Mouse (Mus musculus): ENCODE results near the gene Rgs7. TPM values are rescaled to one million over a fixed set of nuclear protein-coding genes. Genes with fewer than 3 reads are reported as not detected.
A peak's percentile ranks its signal among the peaks of the same experiment; 100 is the strongest.

Rgs7 gene
- 0.91 and 1.2 TPM in 2 replicates for polyA plus RNA-seq (2015; fragmentation: Nextera tagmentation; extraction: Ambion mirVana)

- Histone ChIP-seq H3K4me2 (replicated peaks) (peak within 1 kb of the TSS; percentile 99), H3K4me1 (peaks cover 11% of the 10 kb centered on the region), H3K36me3 (no peaks in the 10 kb centered on the region), H3K9ac (peak within 1 kb of the TSS; percentile 37), H3K9me3 (replicated peaks) (no peaks in the 10 kb centered on the region), H3K4me3 (replicated peaks) (peak within 1 kb of the TSS; percentile 62), H3K27me3 (peaks cover 17% of the 10 kb centered on the region), H3K27ac (replicated peaks) (no peak within 1 kb of the TSS)
- under 1% methylated on average over 68 of the region's 82 CpGs for WGBS
- peak; percentile 87 for ATAC-seq (ENCODE audit: insufficient number of reproducible peaks, low FRiP score, low TSS enrichment, low read depth)
These were observed at the start of gene Rgs7 for GRCm38 (mm10) chr1:175491861-175492682. TSS of gene Rgs7 (minus strand) at chr1:175492500.

GRCm38 (mm10) chr1:175540700-175541099, 48.4 kb upstream of the Rgs7 start:
- H3K27me3 ChIP-seq: no peaks in the 10 kb centered on the region
- no peak overlapping the region for H3K9ac ChIP-seq
- H3K9me3 ChIP-seq (replicated peaks): no peaks in the 10 kb centered on the region
- no peak for ATAC-seq (ENCODE audit: insufficient number of reproducible peaks, low FRiP score, low TSS enrichment, low read depth)
- H3K4me1 ChIP-seq: no peaks in the 10 kb centered on the region
- no peaks in the 10 kb centered on the region for H3K36me3 ChIP-seq
- H3K4me2 ChIP-seq (replicated peaks): no peak overlapping the region
- H3K4me3 ChIP-seq (replicated peaks): no peak overlapping the region
- WGBS: 87% methylated on average over 5 of the region's 5 CpGs
- no peak overlapping the region for H3K27ac ChIP-seq (replicated peaks)

- WGBS: 51% methylated on average over 1 of the region's 1 CpGs
- Histone ChIP-seq H3K36me3 (no peaks in the 10 kb centered on the region), H3K27ac (replicated peaks) (no peak overlapping the region), H3K9me3 (replicated peaks) (no peaks in the 10 kb centered on the region), H3K4me3 (replicated peaks) (no peak overlapping the region), H3K4me2 (replicated peaks) (no peak overlapping the region), H3K27me3 (no peaks in the 10 kb centered on the region), H3K9ac (no peak overlapping the region), H3K4me1 (no peaks in the 10 kb centered on the region)
- no peak for ATAC-seq (ENCODE audit: insufficient number of reproducible peaks, low FRiP score, low TSS enrichment, low read depth)
These were observed 45.0 kb upstream of the Rgs7 start for GRCm38 (mm10) chr1:175537321-175537720.

DNA sequence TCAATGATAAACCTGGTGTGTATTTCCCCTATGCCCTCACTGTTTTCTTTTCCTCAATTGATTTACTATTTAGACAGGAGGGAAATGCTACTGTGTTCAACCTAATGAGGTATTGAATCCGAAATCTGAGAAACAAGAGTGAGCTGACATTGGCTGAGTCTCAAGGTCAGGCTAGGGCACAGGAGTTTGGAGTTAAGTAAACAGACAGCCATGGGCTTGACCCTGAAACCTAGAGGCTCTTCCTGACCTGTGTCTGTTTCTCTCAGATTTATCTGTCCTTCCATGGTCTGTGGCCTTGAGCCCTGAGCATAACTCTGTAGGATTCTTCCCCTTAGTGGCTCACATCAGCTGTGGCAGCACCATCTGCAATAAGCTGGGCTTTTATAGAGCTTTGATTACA, 37.6 kb upstream of the Rgs7 start:
- ATAC-seq (ENCODE audit: insufficient number of reproducible peaks, low FRiP score, low TSS enrichment, low read depth): no peak; the same call in 1 of the 2 replicates
- 55% methylated on average over 1 of the region's 1 CpGs for WGBS

GRCm38 (mm10) chr1:175524626-175525294, 32.5 kb upstream of the Rgs7 start:
- WGBS: 73% methylated on average over 3 of the region's 3 CpGs
- Histone ChIP-seq H3K4me3 (replicated peaks) (no peak overlapping the region), H3K4me2 (replicated peaks) (no peak overlapping the region), H3K9ac (no peak overlapping the region), H3K27me3 (no peaks in the 10 kb centered on the region), H3K36me3 (no peaks in the 10 kb centered on the region), H3K9me3 (replicated peaks) (no peaks in the 10 kb centered on the region), H3K27ac (replicated peaks) (no peak overlapping the region), H3K4me1 (no peaks in the 10 kb centered on the region)
- ATAC-seq (ENCODE audit: insufficient number of reproducible peaks, low FRiP score, low TSS enrichment, low read depth): no peak

More for the DNA sequence above, 37.6 kb upstream of the Rgs7 start:
- H3K4me3 ChIP-seq (replicated peaks): no peak overlapping the region
- no peaks in the 10 kb centered on the region for H3K27me3 ChIP-seq
- no peak overlapping the region for H3K9ac ChIP-seq
- H3K27ac ChIP-seq (replicated peaks): no peak overlapping the region
- no peaks in the 10 kb centered on the region for H3K36me3 ChIP-seq
- no peaks in the 10 kb centered on the region for H3K9me3 ChIP-seq (replicated peaks)
- no peaks in the 10 kb centered on the region for H3K4me1 ChIP-seq
- no peak overlapping the region for H3K4me2 ChIP-seq (replicated peaks)

GRCm38 (mm10) chr1:175523572-175523971, 31.3 kb upstream of the Rgs7 start:
- WGBS: 88% methylated on average over 2 of the region's 2 CpGs

DNA sequence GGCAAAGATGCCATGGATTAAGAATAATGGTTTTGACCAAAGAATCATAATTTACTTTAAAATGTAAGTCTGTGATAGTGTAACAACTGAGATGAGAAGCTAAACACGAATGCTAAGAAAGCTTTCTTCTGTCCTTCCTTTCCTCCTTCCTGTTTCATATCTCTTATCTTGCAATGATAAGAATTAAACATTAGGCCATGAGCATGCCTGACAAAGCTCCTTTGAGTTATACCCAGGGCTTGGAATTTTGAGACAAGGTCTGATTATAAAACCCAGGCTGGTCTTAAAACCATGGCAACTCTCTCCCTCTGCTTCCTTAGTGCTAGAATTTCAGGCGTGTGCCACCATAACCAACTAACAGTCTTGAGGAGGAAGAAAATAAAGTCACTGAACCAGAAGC, 22.2 kb upstream of the Rgs7 start:
- WGBS: 75% methylated on average over 2 of the region's 2 CpGs
- ATAC-seq (ENCODE audit: insufficient number of reproducible peaks, low FRiP score, low TSS enrichment, low read depth): no peak

More at GRCm38 (mm10) chr1:175523572-175523971, 31.3 kb upstream of the Rgs7 start:
- no peak for ATAC-seq (ENCODE audit: insufficient number of reproducible peaks, low FRiP score, low TSS enrichment, low read depth)
- no peak overlapping the region for H3K9ac ChIP-seq
- H3K4me2 ChIP-seq (replicated peaks): no peak overlapping the region
- H3K36me3 ChIP-seq: no peaks in the 10 kb centered on the region
- H3K9me3 ChIP-seq (replicated peaks): no peaks in the 10 kb centered on the region
- no peak overlapping the region for H3K27ac ChIP-seq (replicated peaks)
- no peaks in the 10 kb centered on the region for H3K4me1 ChIP-seq
- no peaks in the 10 kb centered on the region for H3K27me3 ChIP-seq
- H3K4me3 ChIP-seq (replicated peaks): no peak overlapping the region

DNA sequence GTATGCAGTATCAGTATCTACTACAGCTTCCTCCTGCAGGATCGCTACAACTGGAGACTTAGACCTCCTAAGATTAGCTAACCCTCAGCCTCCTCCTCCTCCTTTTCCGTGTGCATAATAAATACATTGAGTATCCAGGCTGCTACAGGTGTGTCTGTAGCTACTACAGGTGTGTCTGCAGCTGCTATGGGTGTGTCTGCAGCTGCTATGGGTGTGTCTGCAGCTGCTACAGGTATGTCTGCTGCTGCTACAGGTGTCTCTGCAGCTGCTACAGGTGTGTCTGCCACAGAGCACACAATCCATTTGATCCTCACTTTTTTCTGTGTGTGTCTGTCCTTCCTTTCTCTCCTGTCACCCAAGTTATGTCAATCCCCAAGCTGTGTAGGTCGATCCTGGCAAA, 19.9 kb upstream of the Rgs7 start:
- Histone ChIP-seq H3K9me3 (replicated peaks) (no peaks in the 10 kb centered on the region), H3K4me3 (replicated peaks) (no peak overlapping the region), H3K27me3 (no peaks in the 10 kb centered on the region), H3K4me2 (replicated peaks) (no peak overlapping the region), H3K9ac (no peak overlapping the region), H3K27ac (replicated peaks) (no peak overlapping the region), H3K4me1 (no peaks in the 10 kb centered on the region), H3K36me3 (no peaks in the 10 kb centered on the region)
- ATAC-seq (ENCODE audit: insufficient number of reproducible peaks, low FRiP score, low TSS enrichment, low read depth): no peak
- WGBS: 76% methylated on average over 3 of the region's 3 CpGs

More for the DNA sequence above, 22.2 kb upstream of the Rgs7 start:
- Histone ChIP-seq H3K9ac (no peak overlapping the region), H3K9me3 (replicated peaks) (no peaks in the 10 kb centered on the region), H3K27me3 (no peaks in the 10 kb centered on the region), H3K36me3 (no peaks in the 10 kb centered on the region), H3K27ac (replicated peaks) (no peak overlapping the region), H3K4me2 (replicated peaks) (no peak overlapping the region), H3K4me1 (no peaks in the 10 kb centered on the region), H3K4me3 (replicated peaks) (no peak overlapping the region)

DNA sequence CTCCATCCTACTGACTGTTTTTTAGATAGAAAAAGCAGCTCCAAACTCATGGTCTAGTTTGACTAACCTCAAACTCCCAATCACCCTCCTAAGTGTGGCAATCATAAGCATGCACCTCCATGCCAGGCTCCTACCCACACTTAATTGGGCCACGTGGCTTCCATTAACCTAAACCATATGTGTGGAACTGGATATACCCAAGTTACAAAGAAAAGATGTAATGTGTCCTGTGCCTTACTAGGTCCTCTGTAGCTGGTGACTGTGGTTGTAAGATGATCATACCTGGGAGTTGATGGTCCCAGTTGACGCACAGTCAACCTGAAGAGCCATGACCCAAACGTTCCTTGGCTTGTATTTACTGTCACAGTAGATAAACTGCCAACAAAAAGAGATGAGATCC, 17.7 kb upstream of the Rgs7 start:
- Histone ChIP-seq H3K9ac (no peak overlapping the region), H3K4me2 (replicated peaks) (no peak overlapping the region), H3K4me3 (replicated peaks) (no peak overlapping the region), H3K27me3 (no peaks in the 10 kb centered on the region), H3K4me1 (no peaks in the 10 kb centered on the region), H3K36me3 (no peaks in the 10 kb centered on the region), H3K9me3 (replicated peaks) (no peaks in the 10 kb centered on the region), H3K27ac (replicated peaks) (no peak overlapping the region)
- ATAC-seq (ENCODE audit: insufficient number of reproducible peaks, low FRiP score, low TSS enrichment, low read depth): no peak
- WGBS: 28% methylated on average over 3 of the region's 3 CpGs

DNA sequence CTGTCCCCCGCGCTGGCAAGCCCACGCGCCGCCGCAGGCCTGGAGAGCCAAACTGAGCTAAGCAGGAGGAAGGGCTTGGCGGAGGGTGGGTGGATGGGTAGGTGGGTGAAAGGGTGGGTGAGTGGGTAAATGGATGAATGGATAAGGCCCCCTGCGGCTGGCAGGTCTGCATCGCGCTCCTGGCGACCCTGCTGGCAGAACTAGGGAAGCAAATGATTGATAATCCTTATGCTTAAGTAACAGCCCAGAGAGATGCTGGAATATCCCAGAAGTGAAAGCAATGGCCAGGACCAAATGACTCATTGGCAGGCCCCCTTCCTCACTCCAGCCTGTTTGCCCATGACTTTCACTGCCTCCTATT, 363 bp upstream of the Rgs7 start:
- WGBS: 1% methylated on average over 11 of the region's 11 CpGs

DNA sequence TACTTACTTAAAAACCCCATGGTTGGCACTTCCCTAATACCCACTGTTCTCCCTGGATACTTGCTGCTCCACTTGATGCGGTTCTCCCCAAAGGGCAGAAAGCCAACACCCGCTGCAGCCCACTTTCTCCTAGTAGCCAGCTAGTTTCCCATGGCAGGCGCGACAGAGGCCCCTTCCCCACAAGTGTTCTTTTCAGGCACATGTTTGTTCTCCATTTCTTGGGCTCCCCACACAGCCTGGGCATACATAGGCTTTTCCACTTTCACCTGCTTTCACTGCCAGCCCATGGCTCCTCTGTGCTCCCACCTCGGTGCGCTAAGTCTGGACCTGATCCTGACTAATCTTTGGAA, 814 bp downstream of the Rgs7 start:
- Histone ChIP-seq H3K4me2 (replicated peaks) (peak overlapping the region; percentile 99), H3K9ac (no peak overlapping the region), H3K36me3 (no peaks in the 10 kb centered on the region), H3K4me1 (peaks cover 11% of the 10 kb centered on the region), H3K4me3 (replicated peaks) (peak overlapping the region; percentile 62), H3K9me3 (replicated peaks) (no peaks in the 10 kb centered on the region), H3K27ac (replicated peaks) (no peak overlapping the region), H3K27me3 (peaks cover 17% of the 10 kb centered on the region)
- WGBS: 14% methylated on average over 6 of the region's 6 CpGs
- ATAC-seq (ENCODE audit: insufficient number of reproducible peaks, low FRiP score, low TSS enrichment, low read depth): no peak

More for the DNA sequence above, 363 bp upstream of the Rgs7 start:
- peaks cover 11% of the 10 kb centered on the region for H3K4me1 ChIP-seq
- no peak for ATAC-seq (ENCODE audit: insufficient number of reproducible peaks, low FRiP score, low TSS enrichment, low read depth)
- peak overlapping the region; percentile 37 for H3K9ac ChIP-seq
- no peaks in the 10 kb centered on the region for H3K9me3 ChIP-seq (replicated peaks)
- H3K4me3 ChIP-seq (replicated peaks): peak overlapping the region; percentile 62
- H3K4me2 ChIP-seq (replicated peaks): peak overlapping the region; percentile 99
- no peaks in the 10 kb centered on the region for H3K36me3 ChIP-seq
- no peak overlapping the region for H3K27ac ChIP-seq (replicated peaks)
- H3K27me3 ChIP-seq: peaks cover 17% of the 10 kb centered on the region
